Mouse (Mus musculus) midbrain, embryonic 13.5 days (tissue): ENCODE data around the gene H2-DMa. TPM values are rescaled to one million over a fixed set of nuclear protein-coding genes. Genes with fewer than 3 reads are reported as not detected.
A peak's percentile ranks its signal among the peaks of the same experiment; 100 is the strongest.

Source experiments
- ATAC-seq: fragments of 200-750 bp; cut with Nextera tagmentation; 2 replicates; pipeline ENCODE4 v1.8.0; 2017; ENCODE audit warnings: mild to moderate bottlenecking, moderate TSS enrichment, moderate library complexity
- H3K27ac ChIP-seq: fragments of 300-500 bp; sonication (generic); 2 replicates; pipeline ENCODE4 v1.5.1; 2015; ENCODE audit warnings: inconsistent platforms, mild to moderate bottlenecking, moderate library complexity
- H3K27me3 ChIP-seq: fragments of 300-500 bp; sonication (generic); 2 replicates; pipeline ENCODE4 v1.6.1; 2015; ENCODE audit warnings: mild to moderate bottlenecking, inconsistent platforms
- H3K36me3 ChIP-seq: fragments of 300-500 bp; sonication (generic); 2 replicates; pipeline ENCODE4 v1.6.1; 2015; ENCODE audit warnings: mild to moderate bottlenecking, inconsistent platforms
- H3K4me1 ChIP-seq: fragments of 300-500 bp; sonication (generic); replicated peaks from 2 replicates; pipeline ENCODE4 v1.6.1; 2015; ENCODE audit warnings: inconsistent platforms
- H3K4me2 ChIP-seq: fragments of 300-500 bp; sonication (generic); replicated peaks from 2 replicates; pipeline ENCODE4 v1.6.1; 2015; ENCODE audit warnings: moderate library complexity, mild to moderate bottlenecking, inconsistent platforms
- H3K4me3 ChIP-seq: fragments of 300-500 bp; sonication (generic); replicated peaks from 2 replicates; pipeline ENCODE4 v1.5.1; 2015; ENCODE audit warnings: mild to moderate bottlenecking, inconsistent platforms
- H3K9ac ChIP-seq: fragments of 300-500 bp; sonication (generic); replicated peaks from 2 replicates; pipeline ENCODE4 v1.6.1; 2015; ENCODE audit warnings: mild to moderate bottlenecking, inconsistent platforms
- H3K9me3 ChIP-seq: fragments of 300-500 bp; sonication (generic); 2 replicates; pipeline ENCODE4 v1.6.1; 2016; ENCODE audit warnings: mild to moderate bottlenecking, inconsistent platforms
- WGBS: fragments of 180-500 bp; shearing (Covaris S2); methylation state at CpG from one replicate; pipeline ENCODE4 v1.1.7; 2015; 5-methylcytosine and 5-hydroxymethylcytosine counted together
- polyA plus RNA-seq: library from polyadenylated mRNA; unstranded; fragments of >200 nt; fragmentation: Nextera tagmentation; extraction: Ambion mirVana; gene quantifications from 2 replicates; pipeline ENCODE4 v1.2.1, GENCODE M21; 2015

H2-DMa gene
- polyA plus RNA-seq, result 13.1 and 15.3 TPM in 2 replicates

DNA sequence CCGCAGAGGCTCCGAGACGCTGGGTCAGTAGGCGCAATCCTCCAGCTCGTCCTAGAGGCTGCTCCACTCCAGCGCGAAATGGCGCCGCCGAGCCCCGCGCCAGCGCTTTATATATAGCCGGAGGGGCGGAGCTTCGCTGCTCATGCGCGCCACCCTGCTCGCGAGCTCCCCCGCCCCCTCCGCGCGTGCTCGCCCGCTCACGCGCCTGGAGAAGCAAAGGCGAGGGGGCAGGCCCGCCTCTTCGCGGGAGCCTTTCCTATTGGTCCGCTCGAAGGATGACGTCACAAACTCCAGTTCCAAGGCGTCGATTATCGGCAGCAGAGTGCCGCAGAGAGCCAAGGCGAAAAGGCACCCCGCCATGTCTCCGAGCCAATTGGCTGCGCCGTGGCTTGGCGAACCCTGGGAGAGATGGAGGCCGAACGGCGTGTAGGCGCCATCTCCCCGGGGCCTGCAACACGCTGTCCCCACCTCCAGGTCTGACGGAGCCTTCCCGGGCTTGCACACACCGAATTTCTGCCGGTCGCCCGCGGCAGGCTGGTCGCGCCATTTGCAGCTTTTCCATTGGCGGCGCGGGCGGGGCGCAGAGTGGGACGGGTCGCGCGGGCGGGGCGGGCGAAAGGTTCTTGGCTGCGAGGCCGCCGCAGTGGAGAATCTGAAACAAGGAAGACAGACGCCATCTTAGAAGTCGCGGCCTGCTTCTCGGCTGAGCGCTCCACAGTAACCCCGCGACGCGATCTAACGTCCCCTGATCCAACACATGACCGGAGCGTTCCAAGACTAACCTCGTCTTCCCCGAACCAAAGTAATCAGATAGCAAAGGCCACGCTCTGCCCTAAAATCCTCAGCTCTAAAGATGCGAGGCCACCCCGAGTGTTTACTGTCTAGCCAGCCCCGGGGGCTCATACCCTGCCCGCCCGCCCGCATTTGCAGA is at the start of gene H2-DMa:
TSS of gene H2-DMa (plus strand) at position 293 of the 931 bp plus-strand sequence.
- Histone ChIP-seq H3K4me3 (peak within 1 kb of the TSS; percentile 100), H3K9ac (peak within 1 kb of the TSS; percentile 99), H3K4me2 (peak within 1 kb of the TSS; percentile 98), H3K9me3 (no peaks in the 10 kb centered on the region), H3K27me3 (no peaks in the 10 kb centered on the region), H3K4me1 (peaks cover 43% of the 10 kb centered on the region), H3K36me3 (peaks cover 38% of the 10 kb centered on the region), H3K27ac (peak within 1 kb of the TSS; percentile 100)
- peak; percentile 78 for ATAC-seq
- WGBS, result under 1% methylated on average over 96 of the region's 96 CpGs

DNA sequence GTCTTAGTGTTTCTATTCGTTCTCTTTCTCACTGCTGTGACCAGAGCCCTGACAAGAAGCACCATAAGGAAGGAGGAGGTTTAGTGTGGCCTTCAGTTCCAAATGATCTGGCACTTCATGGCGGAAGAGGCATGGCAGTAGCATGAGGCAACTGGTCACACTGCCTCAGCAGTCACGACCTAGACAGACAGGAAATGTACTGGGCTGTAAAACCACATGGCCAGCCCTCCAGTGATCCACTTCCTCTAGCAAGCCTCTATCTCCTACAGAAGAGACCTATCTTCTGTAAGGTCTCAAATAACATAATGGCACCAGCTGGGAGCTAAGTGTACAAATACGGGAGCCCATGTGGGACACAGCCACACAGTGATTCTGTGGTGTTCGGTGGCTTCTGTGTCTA is 47.2 kb upstream of the H2-DMa start:
- H3K4me1 ChIP-seq, result 0 out of 2 replicates have a peak, but pooled peaks cover 5% of the 10 kb centered on the region
- ATAC-seq, result no peak
- WGBS, result 83% methylated on average over 5 of the region's 5 CpGs

GRCm38 (mm10) chr17:34075271-34075670 is 44.1 kb upstream of the H2-DMa start:
- H3K4me1 ChIP-seq, result 0 out of 2 replicates have a peak, but pooled peaks cover 5% of the 10 kb centered on the region
- no peak overlapping the region for H3K4me2 ChIP-seq
- H3K4me3 ChIP-seq, result no peak overlapping the region
- no peaks in the 10 kb centered on the region for H3K36me3 ChIP-seq
- no peak overlapping the region for H3K9ac ChIP-seq
- no peaks in the 10 kb centered on the region for H3K9me3 ChIP-seq
- ATAC-seq, result no peak
- H3K27ac ChIP-seq, result no peak overlapping the region
- WGBS, result 42% methylated on average over 7 of the region's 7 CpGs
- H3K27me3 ChIP-seq, result peaks cover 14% of the 10 kb centered on the region

More for the DNA sequence above, 47.2 kb upstream of the H2-DMa start:
- H3K4me2 ChIP-seq, result no peak overlapping the region
- H3K4me3 ChIP-seq, result no peak overlapping the region
- no peaks in the 10 kb centered on the region for H3K36me3 ChIP-seq
- H3K27ac ChIP-seq, result no peak overlapping the region
- H3K9ac ChIP-seq, result no peak overlapping the region
- peaks cover 11% of the 10 kb centered on the region for H3K27me3 ChIP-seq
- H3K9me3 ChIP-seq, result no peaks in the 10 kb centered on the region

DNA sequence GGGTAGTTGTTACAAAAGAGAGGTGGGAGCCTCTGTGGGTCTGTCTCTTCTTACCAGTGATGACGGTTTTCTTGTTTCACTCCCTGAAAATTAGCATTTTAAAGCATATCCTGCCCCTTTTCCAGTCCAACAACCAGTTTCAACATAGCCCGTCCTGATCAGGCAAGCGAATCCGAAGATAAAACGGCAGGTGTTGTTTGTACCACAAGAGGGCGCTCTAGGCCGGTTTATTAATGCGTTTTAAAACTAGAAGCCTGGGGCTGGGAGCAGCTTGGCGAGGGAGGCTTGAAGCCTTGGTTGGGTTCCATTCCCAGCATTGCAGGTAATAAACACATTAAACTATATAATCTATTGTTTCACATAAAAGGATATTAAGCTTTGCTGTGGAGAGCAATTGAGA is 41.8 kb upstream of the H2-DMa start:
- Histone ChIP-seq H3K4me1 (0 out of 2 replicates have a peak, but pooled peaks cover 5% of the 10 kb centered on the region), H3K27me3 (peaks cover 14% of the 10 kb centered on the region), H3K9me3 (no peaks in the 10 kb centered on the region), H3K9ac (no peak overlapping the region), H3K36me3 (no peaks in the 10 kb centered on the region), H3K27ac (no peak overlapping the region), H3K4me2 (no peak overlapping the region), H3K4me3 (no peak overlapping the region)
- 2% methylated on average over 9 of the region's 9 CpGs for WGBS
- no peak for ATAC-seq

DNA sequence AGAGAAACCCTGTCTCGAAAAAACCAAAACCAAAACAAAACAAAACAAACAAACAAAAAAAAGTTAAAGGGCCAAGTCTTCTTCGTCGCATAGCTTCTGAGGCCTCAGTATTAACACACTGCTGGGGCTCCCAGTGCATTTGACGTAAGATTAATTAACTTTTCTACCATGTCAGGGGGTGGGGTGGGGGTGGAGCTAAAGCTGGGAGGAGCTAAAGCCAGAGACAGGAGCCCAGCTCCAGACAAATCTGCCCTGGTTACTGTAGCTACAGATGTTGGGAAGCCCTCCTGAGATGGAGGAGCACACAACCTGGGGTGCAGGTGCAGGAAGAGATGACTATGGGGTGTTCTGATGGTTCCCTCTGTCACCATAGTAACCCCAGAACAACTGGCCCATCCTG is 41.2 kb upstream of the H2-DMa start:
- WGBS, result 63% methylated on average over 4 of the region's 4 CpGs
- Histone ChIP-seq H3K4me3 (no peak overlapping the region), H3K4me1 (peaks cover 10% of the 10 kb centered on the region), H3K27me3 (peaks cover 14% of the 10 kb centered on the region), H3K36me3 (no peaks in the 10 kb centered on the region), H3K4me2 (no peak overlapping the region), H3K27ac (no peak overlapping the region), H3K9me3 (no peaks in the 10 kb centered on the region), H3K9ac (no peak overlapping the region)
- no peak for ATAC-seq

- ATAC-seq, result no peak
- 93% methylated on average over 11 of the region's 11 CpGs for WGBS
- H3K4me1 ChIP-seq, result peaks cover 13% of the 10 kb centered on the region
Measured at GRCm38 (mm10) chr17:34079002-34079401, 40.3 kb upstream of the H2-DMa start.

DNA sequence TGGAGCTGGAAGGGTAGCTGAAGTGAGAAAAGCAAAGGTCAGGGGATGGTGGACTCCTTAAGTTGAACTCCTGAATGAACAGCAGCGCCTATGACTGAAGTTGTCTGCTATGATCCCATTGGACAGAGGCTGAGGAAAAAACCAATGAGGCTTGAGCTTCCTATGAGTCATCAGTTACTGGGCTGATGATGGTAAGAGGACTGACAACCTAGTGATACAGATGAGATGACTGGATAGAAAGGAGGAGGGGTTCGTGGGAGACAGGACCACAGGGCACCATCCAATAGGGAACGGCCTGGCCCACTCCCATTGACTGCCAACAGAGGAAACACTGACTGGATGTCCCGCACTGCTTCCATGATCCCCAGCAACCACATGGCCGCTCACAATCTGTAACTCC is 39.7 kb upstream of the H2-DMa start:
- peaks cover 13% of the 10 kb centered on the region for H3K4me1 ChIP-seq
- peak; percentile 89 for ATAC-seq
- H3K9ac ChIP-seq, result no peak overlapping the region
- H3K27me3 ChIP-seq, result peaks cover 14% of the 10 kb centered on the region
- no peak overlapping the region for H3K4me3 ChIP-seq
- H3K27ac ChIP-seq, result no peak overlapping the region
- H3K9me3 ChIP-seq, result no peaks in the 10 kb centered on the region
- H3K4me2 ChIP-seq, result no peak overlapping the region
- 10% methylated on average over 5 of the region's 5 CpGs for WGBS
- no peaks in the 10 kb centered on the region for H3K36me3 ChIP-seq

More at GRCm38 (mm10) chr17:34079002-34079401, 40.3 kb upstream of the H2-DMa start:
- H3K4me2 ChIP-seq, result no peak overlapping the region
- H3K27ac ChIP-seq, result no peak overlapping the region
- no peak overlapping the region for H3K4me3 ChIP-seq
- H3K36me3 ChIP-seq, result no peaks in the 10 kb centered on the region
- H3K27me3 ChIP-seq, result peaks cover 14% of the 10 kb centered on the region
- H3K9ac ChIP-seq, result no peak overlapping the region
- H3K9me3 ChIP-seq, result no peaks in the 10 kb centered on the region

DNA sequence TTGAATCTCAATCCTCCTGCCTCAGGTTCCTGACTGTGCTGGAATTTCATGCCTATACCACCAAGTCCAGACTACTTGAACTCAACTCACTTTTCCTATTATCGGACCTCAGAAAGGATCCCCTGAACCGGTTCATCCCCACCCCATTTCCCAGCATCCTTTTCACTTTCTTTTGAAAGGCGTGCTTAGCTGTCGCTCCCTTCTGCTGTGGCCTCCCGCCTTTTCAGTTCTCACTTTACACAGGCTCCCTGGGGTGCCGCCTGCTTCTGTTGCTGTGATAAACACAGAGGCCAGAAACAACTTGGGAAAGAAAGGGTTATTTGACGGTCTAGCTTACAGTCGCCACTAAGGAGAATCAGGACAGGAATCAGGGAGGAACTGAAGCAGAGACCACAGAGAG is 36.2 kb upstream of the H2-DMa start:
- Histone ChIP-seq H3K27ac (no peak overlapping the region), H3K4me2 (no peak overlapping the region), H3K36me3 (no peaks in the 10 kb centered on the region), H3K9ac (no peak overlapping the region), H3K27me3 (peaks cover 5% of the 10 kb centered on the region; the same call in 1 of the 2 replicates), H3K4me1 (peaks cover 8% of the 10 kb centered on the region), H3K9me3 (no peaks in the 10 kb centered on the region), H3K4me3 (no peak overlapping the region)
- ATAC-seq, result no peak
- WGBS, result 3% methylated on average over 8 of the region's 8 CpGs

GRCm38 (mm10) chr17:34087386-34087785 is 32.0 kb upstream of the H2-DMa start:
- Histone ChIP-seq H3K36me3 (no peaks in the 10 kb centered on the region), H3K4me1 (peaks cover 8% of the 10 kb centered on the region), H3K27ac (no peak overlapping the region), H3K9me3 (no peaks in the 10 kb centered on the region), H3K27me3 (peaks cover 5% of the 10 kb centered on the region; the same call in 1 of the 2 replicates), H3K9ac (no peak overlapping the region), H3K4me3 (no peak overlapping the region), H3K4me2 (no peak overlapping the region)
- WGBS, result 38% methylated on average over 2 of the region's 2 CpGs
- ATAC-seq, result no peak

- no peak for ATAC-seq
- Histone ChIP-seq H3K9me3 (no peaks in the 10 kb centered on the region), H3K27me3 (peaks cover 5% of the 10 kb centered on the region; the same call in 1 of the 2 replicates), H3K4me3 (no peak overlapping the region), H3K36me3 (no peaks in the 10 kb centered on the region), H3K4me1 (peaks cover 4% of the 10 kb centered on the region), H3K9ac (no peak overlapping the region), H3K4me2 (no peak overlapping the region), H3K27ac (no peak overlapping the region)
- 88% methylated on average over 11 of the region's 11 CpGs for WGBS
Measured at GRCm38 (mm10) chr17:34088124-34088523, 31.2 kb upstream of the H2-DMa start.

GRCm38 (mm10) chr17:34090923-34091322 is 28.4 kb upstream of the H2-DMa start:
- ATAC-seq, result no peak
- H3K27ac ChIP-seq, result no peak overlapping the region
- 49% methylated on average over 7 of the region's 7 CpGs for WGBS
- no peaks in the 10 kb centered on the region for H3K36me3 ChIP-seq
- H3K4me3 ChIP-seq, result no peak overlapping the region
- no peak overlapping the region for H3K4me2 ChIP-seq
- H3K9ac ChIP-seq, result no peak overlapping the region
- no peaks in the 10 kb centered on the region for H3K9me3 ChIP-seq
- no peaks in the 10 kb centered on the region for H3K4me1 ChIP-seq
- no peaks in the 10 kb centered on the region for H3K27me3 ChIP-seq

DNA sequence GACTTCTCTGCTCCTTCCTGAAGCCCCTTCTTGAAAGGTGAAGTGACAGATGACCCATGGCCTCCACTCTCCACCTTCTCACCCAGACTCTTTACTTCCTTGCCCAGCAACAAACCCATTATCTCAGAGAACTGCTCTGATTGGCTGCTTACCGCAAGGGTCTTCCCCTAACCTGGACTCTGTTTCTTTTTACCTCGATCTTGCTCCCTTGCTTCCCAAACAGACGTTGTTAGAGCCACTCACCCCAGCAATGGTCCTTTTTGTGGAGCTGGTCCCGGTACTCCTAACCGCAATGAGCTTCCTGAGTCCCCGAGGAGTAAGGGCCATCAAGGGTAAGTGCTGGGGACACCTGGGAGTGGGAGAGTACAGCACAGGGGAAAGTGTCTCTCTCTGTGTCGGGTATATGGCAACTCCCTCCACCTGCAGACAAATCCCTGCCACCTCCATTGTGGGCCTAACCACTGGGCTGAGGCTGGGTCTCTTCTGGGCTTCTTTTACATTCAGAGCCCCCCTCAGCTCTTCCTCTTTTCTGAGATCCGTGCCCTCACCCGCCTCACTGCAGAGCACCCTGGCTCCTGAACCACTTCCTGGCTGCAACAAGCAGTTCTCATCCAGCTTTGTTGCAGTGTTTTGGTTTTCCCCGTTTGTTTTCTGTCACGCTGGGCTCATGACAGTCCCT is 27.0 kb upstream of the H2-DMa start, which contains the start of gene H2-Oa:
TSS of gene H2-Oa (plus strand) at position 144 of the 679 bp plus-strand sequence.
- no peak within 1 kb of the TSS for H3K4me2 ChIP-seq
- no peaks in the 10 kb centered on the region for H3K9me3 ChIP-seq
- 51% methylated on average over 11 of the region's 11 CpGs for WGBS

More for the DNA sequence above, 27.0 kb upstream of the H2-DMa start, which contains the start of gene H2-Oa:
- Histone ChIP-seq H3K27me3 (no peaks in the 10 kb centered on the region), H3K4me1 (no peaks in the 10 kb centered on the region), H3K36me3 (no peaks in the 10 kb centered on the region), H3K4me3 (no peak within 1 kb of the TSS), H3K9ac (no peak within 1 kb of the TSS), H3K27ac (no peak within 1 kb of the TSS)
- ATAC-seq, result no peak
